Mouse (Mus musculus) liver, embryonic 12.5 days (tissue): Measurements from ENCODE around the gene Isx. TPM values are rescaled to one million over a fixed set of nuclear protein-coding genes. Genes with fewer than 3 reads are reported as not detected.

Experiments
- ATAC-seq: fragments of 200-750 bp; cut with Nextera tagmentation; 2 replicates; pipeline ENCODE4 v1.8.0; 2017; ENCODE audit warnings: moderate number of reproducible peaks, mild to moderate bottlenecking, moderate library complexity
- H3K27ac ChIP-seq: fragments of 300-500 bp; sonication (generic); 2 replicates; pipeline ENCODE4 v1.5.1; 2016; ENCODE audit warnings: mild to moderate bottlenecking
- H3K27me3 ChIP-seq: fragments of 300-500 bp; sonication (generic); replicated peaks from 2 replicates; pipeline ENCODE4 v1.6.1; 2016; ENCODE audit warnings: mild to moderate bottlenecking, moderate library complexity
- H3K36me3 ChIP-seq: fragments of 300-500 bp; sonication (generic); 2 replicates; pipeline ENCODE4 v1.6.1; 2016; ENCODE audit warnings: mild to moderate bottlenecking, moderate library complexity
- H3K4me1 ChIP-seq: fragments of 300-500 bp; sonication (generic); 2 replicates; pipeline ENCODE4 v1.6.1; 2016
- H3K4me2 ChIP-seq: fragments of 300-500 bp; sonication (generic); 2 replicates; pipeline ENCODE4 v1.6.1; 2016; ENCODE audit warnings: mild to moderate bottlenecking, moderate library complexity
- H3K4me3 ChIP-seq: fragments of 300-500 bp; sonication (generic); 2 replicates; pipeline ENCODE4 v1.5.1; 2016; ENCODE audit warnings: mild to moderate bottlenecking, moderate library complexity
- H3K9ac ChIP-seq: fragments of 300-500 bp; sonication (generic); 2 replicates; pipeline ENCODE4 v1.6.1; 2016; ENCODE audit warnings: mild to moderate bottlenecking, moderate library complexity
- H3K9me3 ChIP-seq: fragments of 300-500 bp; sonication (generic); replicated peaks from 2 replicates; pipeline ENCODE4 v1.6.1; 2016; ENCODE audit warnings: mild to moderate bottlenecking, moderate library complexity
- WGBS: fragments of 180-500 bp; shearing (Covaris S2); methylation state at CpG from one replicate; pipeline ENCODE4 v1.1.7; 2016; ENCODE audit not compliant: insufficient replicate concordance; 5-methylcytosine and 5-hydroxymethylcytosine counted together
- polyA plus RNA-seq: library from polyadenylated mRNA; unstranded; fragments of >200 nt; fragmentation: Nextera tagmentation; extraction: Ambion mirVana; gene quantifications from 2 replicates; pipeline ENCODE4 v1.2.1, GENCODE M21; 2016

Gene Isx
- polyA plus RNA-seq, 1 experiment from 2014 or later: 0.11 TPM

DNA sequence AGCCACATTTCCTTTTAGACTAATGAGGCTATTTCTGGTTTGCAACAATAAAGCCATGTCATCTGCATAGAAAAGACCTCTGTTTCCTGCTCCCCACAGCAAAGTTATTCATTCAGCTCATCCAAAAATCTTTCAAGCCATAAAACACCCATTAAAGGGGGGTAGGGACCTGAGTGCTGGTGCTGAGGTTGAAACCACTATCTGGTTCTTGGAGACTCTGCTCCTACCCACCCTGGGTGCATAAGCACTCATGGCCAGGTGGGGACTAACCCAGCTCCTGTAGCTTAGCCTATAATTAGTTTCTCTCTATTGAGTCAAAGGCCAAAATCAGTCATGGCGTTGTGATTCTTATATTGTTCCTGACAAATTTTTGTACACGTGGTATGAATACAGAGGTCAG, 10.4 kb upstream of the Isx start:
- Histone ChIP-seq H3K9ac (no peak overlapping the region), H3K4me2 (no peak overlapping the region), H3K27ac (no peak overlapping the region), H3K27me3 (no peaks in the 10 kb centered on the region), H3K4me1 (no peaks in the 10 kb centered on the region), H3K4me3 (no peak overlapping the region), H3K36me3 (no peaks in the 10 kb centered on the region), H3K9me3 (no peaks in the 10 kb centered on the region)
- ATAC-seq: no peak
- WGBS: 62% methylated on average over 2 of the region's 2 CpGs

DNA sequence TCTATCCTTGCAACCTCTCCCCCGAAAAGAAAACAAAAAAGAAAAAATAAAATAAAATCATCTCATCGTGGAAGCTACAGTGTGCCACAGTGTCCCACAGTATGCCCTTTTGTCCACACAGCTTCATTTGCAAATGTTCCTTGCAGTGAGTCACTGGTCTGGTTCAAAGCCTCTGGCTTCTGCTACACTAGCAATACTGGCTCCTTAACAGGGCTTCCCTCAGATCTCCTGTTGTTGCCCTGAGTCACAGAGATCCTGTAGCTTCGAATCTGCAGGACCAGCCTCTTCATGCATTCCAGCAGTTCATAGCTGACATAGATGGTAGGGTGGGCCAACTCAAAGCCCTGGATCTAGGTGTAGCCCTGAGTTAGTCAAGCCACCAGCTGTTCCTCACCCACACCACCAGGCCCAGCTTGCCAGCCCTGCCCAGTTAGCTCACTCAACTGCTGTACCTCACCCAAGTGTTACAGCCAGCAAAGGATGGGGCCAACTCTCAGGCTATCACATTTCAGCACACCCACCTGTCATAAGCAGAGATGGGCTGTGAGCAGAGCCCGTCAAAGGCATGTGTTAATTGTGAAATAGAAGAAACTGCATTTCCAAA, 2.5 kb upstream of the Isx start:
- 51% methylated on average over 4 of the region's 4 CpGs for WGBS
- no peaks in the 10 kb centered on the region for H3K4me1 ChIP-seq
- H3K4me3 ChIP-seq: no peak overlapping the region
- no peaks in the 10 kb centered on the region for H3K27me3 ChIP-seq
- no peaks in the 10 kb centered on the region for H3K9me3 ChIP-seq
- no peak overlapping the region for H3K27ac ChIP-seq
- no peak overlapping the region for H3K9ac ChIP-seq
- no peak for ATAC-seq
- H3K4me2 ChIP-seq: no peak overlapping the region
- no peaks in the 10 kb centered on the region for H3K36me3 ChIP-seq

DNA sequence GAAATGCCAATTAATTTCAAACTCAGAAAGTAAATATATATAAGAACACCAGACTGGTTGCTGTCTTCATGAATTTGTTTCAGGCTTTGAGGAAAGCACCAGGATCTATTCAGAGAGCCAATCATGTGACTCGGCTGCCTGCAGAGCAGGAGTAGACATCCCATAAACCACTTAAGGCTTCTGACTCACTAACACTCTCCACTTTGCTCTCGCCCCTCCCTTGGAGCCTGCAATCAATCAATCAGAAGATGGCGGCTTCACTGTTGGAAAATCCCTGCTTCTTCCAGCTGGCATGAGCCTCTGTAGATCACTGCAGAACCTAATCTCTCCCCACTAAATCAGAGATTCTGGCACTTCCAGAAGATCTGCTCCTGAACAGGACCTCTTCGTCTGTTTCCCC, 1.3 kb upstream of the Isx start:
- H3K9ac ChIP-seq: no peak overlapping the region
- no peaks in the 10 kb centered on the region for H3K36me3 ChIP-seq
- no peak overlapping the region for H3K4me2 ChIP-seq
- no peak overlapping the region for H3K4me3 ChIP-seq
- H3K27me3 ChIP-seq: no peaks in the 10 kb centered on the region
- 39% methylated on average over 4 of the region's 4 CpGs for WGBS
- H3K9me3 ChIP-seq: no peaks in the 10 kb centered on the region
- no peak overlapping the region for H3K27ac ChIP-seq
- no peak for ATAC-seq
- H3K4me1 ChIP-seq: no peaks in the 10 kb centered on the region

DNA sequence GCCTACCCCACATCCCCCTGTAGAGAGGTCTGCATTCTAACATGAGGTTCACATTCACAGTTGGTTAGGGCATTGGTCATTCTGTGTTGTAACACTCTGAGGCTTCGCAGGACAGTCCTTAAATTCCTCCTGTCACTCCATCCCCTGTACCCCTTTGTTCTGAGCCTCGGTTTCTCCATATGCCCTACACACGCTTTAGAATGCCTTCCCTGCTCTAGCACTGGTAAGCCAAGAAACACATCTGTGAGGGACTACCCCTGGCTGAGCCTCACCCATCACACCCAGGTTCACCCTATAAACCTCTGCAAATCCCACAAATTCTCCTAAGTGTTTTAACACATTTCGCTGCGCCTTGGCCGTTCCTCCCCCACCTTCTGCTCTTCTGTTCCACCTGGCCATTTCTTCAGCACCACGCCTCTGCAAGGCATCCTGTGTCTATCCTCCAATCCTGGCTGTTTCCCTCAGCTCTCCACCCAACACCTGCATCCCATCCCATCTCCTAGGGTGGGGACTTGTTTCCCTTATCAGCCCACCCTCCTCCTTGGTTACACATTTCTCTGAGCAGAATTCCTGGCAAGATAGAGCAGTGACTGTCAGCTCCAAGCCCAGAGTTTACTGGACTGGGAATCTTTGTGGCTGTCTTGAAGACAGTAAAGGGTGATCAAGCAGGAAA, 686 bp upstream of the Isx start:
- 68% methylated on average over 7 of the region's 7 CpGs for WGBS
- no peaks in the 10 kb centered on the region for H3K4me1 ChIP-seq
- no peaks in the 10 kb centered on the region for H3K27me3 ChIP-seq
- H3K9me3 ChIP-seq: no peaks in the 10 kb centered on the region
- H3K36me3 ChIP-seq: no peaks in the 10 kb centered on the region
- H3K4me2 ChIP-seq: no peak overlapping the region
- no peak overlapping the region for H3K4me3 ChIP-seq
- no peak for ATAC-seq
- H3K27ac ChIP-seq: no peak overlapping the region
- no peak overlapping the region for H3K9ac ChIP-seq

DNA sequence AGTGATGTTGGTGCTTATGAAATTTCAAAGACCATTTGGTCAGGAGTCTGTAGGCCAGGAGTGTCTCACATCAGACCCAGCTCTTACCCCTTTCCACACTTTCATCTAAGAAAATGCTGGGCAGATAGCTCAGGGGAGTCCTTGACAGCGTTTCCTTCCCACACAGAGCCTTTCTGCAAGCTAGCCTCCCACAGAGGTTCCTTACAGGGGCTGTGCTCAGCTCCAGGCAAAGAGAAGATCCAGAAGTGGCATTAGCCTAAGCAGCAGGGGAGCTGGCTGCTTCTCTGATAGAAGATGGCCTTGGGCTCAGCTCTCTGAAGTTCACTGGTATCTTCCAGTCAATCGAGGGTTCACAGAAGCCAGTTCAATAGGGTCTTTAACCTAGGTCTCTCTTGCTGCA, 1.6 kb downstream of the Isx start:
- H3K9ac ChIP-seq: no peak overlapping the region
- no peaks in the 10 kb centered on the region for H3K9me3 ChIP-seq
- H3K36me3 ChIP-seq: no peaks in the 10 kb centered on the region
- 32% methylated on average over 2 of the region's 2 CpGs for WGBS
- H3K4me1 ChIP-seq: no peaks in the 10 kb centered on the region
- no peak overlapping the region for H3K4me3 ChIP-seq
- H3K27me3 ChIP-seq: no peaks in the 10 kb centered on the region
- no peak overlapping the region for H3K27ac ChIP-seq
- ATAC-seq: no peak
- H3K4me2 ChIP-seq: no peak overlapping the region

DNA sequence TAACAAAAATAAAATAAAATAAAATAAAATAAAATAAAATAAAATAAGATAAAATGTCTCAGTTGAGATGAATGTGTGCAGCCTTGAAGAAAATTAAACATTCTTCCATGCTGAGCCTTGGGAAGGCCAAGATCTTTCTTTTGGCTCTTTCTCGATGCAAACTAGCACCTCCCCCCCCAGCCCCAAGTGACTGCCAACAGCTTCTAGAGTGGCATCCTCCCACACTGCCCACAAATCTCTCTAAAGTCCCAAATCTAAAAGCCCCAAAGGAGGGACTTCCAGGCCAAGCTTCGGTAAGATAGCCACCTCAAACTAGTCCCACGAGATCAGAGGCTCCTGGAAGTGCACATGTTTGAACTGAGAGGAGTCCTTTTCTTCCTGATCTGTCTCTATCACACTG, 5.7 kb downstream of the Isx start:
- no peak for ATAC-seq
- Histone ChIP-seq H3K27ac (no peak overlapping the region), H3K36me3 (no peaks in the 10 kb centered on the region), H3K9ac (no peak overlapping the region), H3K27me3 (no peaks in the 10 kb centered on the region), H3K4me3 (no peak overlapping the region), H3K9me3 (no peaks in the 10 kb centered on the region), H3K4me2 (no peak overlapping the region), H3K4me1 (no peaks in the 10 kb centered on the region)
- WGBS: 50% methylated on average over 3 of the region's 3 CpGs

DNA sequence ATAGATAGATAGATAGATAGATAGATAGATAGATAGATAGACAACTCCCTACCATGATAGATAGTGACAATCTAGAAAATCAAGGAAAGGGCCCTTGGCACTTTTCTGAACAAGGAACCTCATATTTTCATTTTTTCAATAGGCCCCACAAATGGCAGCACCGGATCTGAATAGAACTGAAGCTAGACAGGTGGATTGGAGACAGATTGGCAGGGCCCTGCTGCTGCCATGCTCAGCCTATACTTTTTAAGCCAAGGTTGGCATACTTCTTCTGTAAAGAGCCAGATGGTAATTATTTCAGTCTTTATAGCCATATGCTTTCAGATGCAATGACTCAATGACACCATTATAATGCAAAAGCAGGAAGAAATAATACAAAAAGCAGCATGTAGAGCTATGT, 15.8 kb downstream of the Isx start:
- WGBS: 74% methylated on average over 1 of the region's 1 CpGs
- ATAC-seq: no peak

DNA sequence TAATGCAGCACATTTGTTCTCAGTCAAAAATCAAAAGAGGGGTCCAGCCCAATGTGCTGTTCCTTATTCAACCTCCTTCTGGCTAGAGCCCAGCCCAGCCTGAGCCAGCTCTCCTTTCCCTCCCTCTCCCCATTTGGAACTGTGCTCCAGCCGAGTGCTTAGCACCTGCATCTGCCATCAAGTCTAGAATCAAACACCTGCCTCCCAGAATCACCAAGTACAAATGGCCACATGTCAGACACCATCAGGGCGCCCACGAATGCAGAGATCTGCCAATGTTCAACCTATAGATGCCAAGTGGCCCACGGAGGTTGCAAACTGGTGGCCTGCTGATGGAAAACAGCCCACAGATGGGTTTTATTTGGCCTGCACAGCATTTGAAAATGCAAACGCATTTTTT, 18.1 kb downstream of the Isx start:
- Histone ChIP-seq H3K4me1 (no peaks in the 10 kb centered on the region), H3K4me2 (no peak overlapping the region), H3K27ac (no peak overlapping the region), H3K27me3 (no peaks in the 10 kb centered on the region), H3K4me3 (no peak overlapping the region), H3K9ac (no peak overlapping the region), H3K9me3 (no peaks in the 10 kb centered on the region), H3K36me3 (no peaks in the 10 kb centered on the region)
- ATAC-seq: no peak
- WGBS: 56% methylated on average over 5 of the region's 5 CpGs

More for the DNA sequence above, 15.8 kb downstream of the Isx start:
- Histone ChIP-seq H3K27ac (no peak overlapping the region), H3K4me1 (no peaks in the 10 kb centered on the region), H3K4me2 (no peak overlapping the region), H3K36me3 (no peaks in the 10 kb centered on the region), H3K9ac (no peak overlapping the region), H3K27me3 (no peaks in the 10 kb centered on the region), H3K4me3 (no peak overlapping the region), H3K9me3 (no peaks in the 10 kb centered on the region)

DNA sequence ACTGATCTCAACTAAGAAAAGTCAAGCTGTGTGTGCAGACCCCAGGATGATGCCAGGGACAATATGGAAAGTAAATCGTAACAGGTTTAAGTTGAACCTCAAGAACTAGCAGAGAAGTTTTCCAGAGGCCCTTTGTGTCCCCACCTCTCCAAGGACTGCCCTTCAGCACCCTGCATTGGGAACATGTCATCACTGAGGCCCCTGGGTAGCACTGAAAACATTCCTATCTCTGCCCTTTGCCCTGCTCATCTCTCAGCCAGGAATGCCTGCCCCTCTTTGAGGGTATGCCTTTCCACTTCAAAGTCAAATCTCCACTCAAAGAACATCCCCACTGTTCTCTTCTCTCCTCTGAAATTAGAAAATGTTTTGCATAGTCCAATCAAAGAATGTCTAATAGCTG, 23.3 kb downstream of the Isx start:
- Histone ChIP-seq H3K36me3 (no peaks in the 10 kb centered on the region), H3K4me3 (no peak overlapping the region), H3K4me2 (no peak overlapping the region), H3K4me1 (no peaks in the 10 kb centered on the region), H3K27me3 (no peaks in the 10 kb centered on the region), H3K9me3 (no peaks in the 10 kb centered on the region), H3K9ac (no peak overlapping the region), H3K27ac (no peak overlapping the region)
- no peak for ATAC-seq
- WGBS: 50% methylated on average over 1 of the region's 1 CpGs

DNA sequence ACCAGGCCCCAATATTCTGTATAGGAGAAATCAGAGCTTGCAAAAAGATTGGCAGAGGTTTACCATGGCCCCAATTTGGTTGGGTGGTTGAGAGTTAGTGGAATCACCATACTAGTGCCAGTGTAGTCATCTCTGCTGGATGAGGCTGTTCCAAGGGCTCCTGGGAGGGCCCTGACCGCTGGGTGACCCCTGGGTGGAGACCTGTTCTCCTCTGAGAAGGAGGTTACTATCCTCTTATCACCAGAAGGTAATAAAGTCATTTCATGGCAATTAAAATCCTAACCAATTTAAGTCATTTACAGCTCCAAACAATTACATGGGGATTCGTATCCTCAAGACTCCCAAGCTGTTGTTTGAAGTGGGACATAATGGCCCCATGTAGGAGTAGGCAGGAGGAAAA, 24.3 kb downstream of the Isx start:
- Histone ChIP-seq H3K4me2 (no peak overlapping the region), H3K4me1 (no peaks in the 10 kb centered on the region), H3K27ac (no peak overlapping the region), H3K4me3 (no peak overlapping the region), H3K36me3 (no peaks in the 10 kb centered on the region), H3K9ac (no peak overlapping the region), H3K9me3 (no peaks in the 10 kb centered on the region), H3K27me3 (no peaks in the 10 kb centered on the region)
- no peak for ATAC-seq
- 39% methylated on average over 2 of the region's 2 CpGs for WGBS

DNA sequence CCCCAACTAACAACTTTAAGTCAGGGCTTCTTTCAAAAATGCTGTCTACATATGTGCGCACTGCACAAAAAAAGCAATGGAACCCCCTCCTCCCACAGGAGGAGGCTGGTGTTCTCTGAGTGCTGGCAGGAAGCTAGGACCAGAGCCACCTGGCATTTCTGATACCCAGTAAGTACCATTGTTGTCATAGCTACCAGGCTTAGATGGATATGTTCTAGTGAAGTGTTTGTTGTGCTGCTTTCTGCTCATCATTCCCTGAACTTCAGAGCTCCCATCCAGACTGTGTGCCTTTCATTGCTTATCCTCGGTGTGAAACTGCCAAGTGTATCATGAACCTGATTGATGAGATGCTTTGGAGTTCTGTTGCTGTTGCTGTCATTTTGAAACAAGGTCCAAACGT, 26.8 kb downstream of the Isx start:
- 55% methylated on average over 3 of the region's 3 CpGs for WGBS
- Histone ChIP-seq H3K9ac (no peak overlapping the region), H3K9me3 (no peaks in the 10 kb centered on the region), H3K27ac (no peak overlapping the region), H3K36me3 (no peaks in the 10 kb centered on the region), H3K4me3 (no peak overlapping the region), H3K4me2 (no peak overlapping the region), H3K27me3 (no peaks in the 10 kb centered on the region), H3K4me1 (no peaks in the 10 kb centered on the region)
- ATAC-seq: no peak

DNA sequence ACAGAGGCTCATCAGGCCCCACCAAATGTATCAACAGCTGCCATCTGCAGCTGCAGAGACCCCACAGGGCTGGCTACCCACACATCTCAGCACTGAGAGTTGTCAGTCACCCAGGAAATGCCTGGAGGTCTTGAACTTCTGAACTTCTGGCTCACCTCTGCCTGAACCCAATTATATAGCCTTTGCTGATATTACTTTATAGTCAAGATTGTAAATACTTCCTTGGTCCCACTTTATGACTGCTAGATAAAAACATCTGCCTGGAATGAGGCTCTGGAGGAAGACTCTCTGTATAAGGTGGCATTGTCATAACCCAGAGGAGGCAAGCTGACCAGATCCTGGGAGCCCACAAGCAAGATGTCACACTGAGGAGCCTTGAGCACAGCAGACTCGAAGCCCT, 28.8 kb downstream of the Isx start:
- Histone ChIP-seq H3K4me3 (no peak overlapping the region), H3K36me3 (no peaks in the 10 kb centered on the region), H3K9ac (no peak overlapping the region), H3K9me3 (no peaks in the 10 kb centered on the region), H3K4me1 (no peaks in the 10 kb centered on the region), H3K4me2 (no peak overlapping the region), H3K27me3 (no peaks in the 10 kb centered on the region), H3K27ac (no peak overlapping the region)
- WGBS: 58% methylated on average over 1 of the region's 1 CpGs
- ATAC-seq: no peak
